Mouse (Mus musculus) heart, postnatal 14 days (tissue): Measurements from ENCODE around the gene Tpra1. TPM values are rescaled to one million over a fixed set of nuclear protein-coding genes. Genes with fewer than 3 reads are reported as not detected.

Source experiments
- DNase-seq, 2 experiments: peaks; one replicate each; pipeline ENCODE4 v3.0.0; 2021 to 2022
- intact Hi-C: fragments of 180-260 bp; cut with DNase I; formaldehyde crosslinking; loops from one replicate; pipeline ENCODE4 v1.15.1; 2025
- total RNA-seq, 2 experiments: library from RNA; stranded (reverse); gene quantifications; 2 replicates each; pipeline ENCODE4 v1.2.3; 2021

The Tpra1 gene
- total RNA-seq, 2 experiments from 2014 or later, result 34.7 to 38.9 TPM

DNA sequence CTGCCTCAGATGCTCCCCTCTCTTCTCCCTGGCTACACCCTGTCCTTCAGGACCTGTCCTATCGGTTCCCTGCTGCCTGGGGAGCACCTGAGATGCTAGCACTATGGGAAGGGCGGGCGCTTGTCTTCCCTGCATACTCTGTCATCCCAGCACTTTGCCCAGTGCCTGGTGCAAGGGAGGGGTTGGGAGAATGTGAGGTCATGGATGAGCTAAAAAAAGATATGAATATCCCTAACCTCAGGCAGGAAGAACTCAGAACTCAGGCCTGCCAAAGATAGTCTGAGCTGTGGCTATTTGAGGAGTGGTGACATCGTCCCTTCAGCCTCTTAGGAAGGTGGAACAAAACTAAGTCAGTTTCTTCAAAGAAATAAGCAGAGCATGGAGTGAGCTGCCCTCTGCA is 39.6 kb downstream of the Tpra1 start:
- intact Hi-C loops, result no loop called here

DNA sequence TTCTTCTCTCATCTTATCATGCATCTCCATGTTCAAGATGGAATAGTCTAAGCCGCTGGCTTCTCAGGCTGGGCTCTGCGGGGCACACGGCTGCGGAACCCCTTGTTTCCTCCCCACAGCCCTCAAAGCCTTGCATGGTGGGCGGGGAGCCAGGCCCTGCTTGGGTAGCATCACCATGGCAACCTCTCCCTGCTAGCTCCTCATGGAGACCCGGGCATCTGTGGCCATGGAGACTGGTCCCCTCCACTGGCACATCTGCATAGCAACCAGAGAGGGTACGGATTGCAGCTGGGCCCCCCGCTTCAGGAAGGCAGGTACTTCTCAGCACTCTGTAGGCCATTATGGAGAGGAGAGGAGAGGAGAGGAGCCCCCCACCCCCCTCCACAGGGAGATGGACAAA is 40.5 kb downstream of the Tpra1 start:
- intact Hi-C loops, result no loop called here

More for the DNA sequence above, 39.6 kb downstream of the Tpra1 start:
- peak in 1 of 2 experiments; percentile 56 for DNase-seq

GRCm38 (mm10) chr6:88943666-88944065 is 41.6 kb downstream of the Tpra1 start:
- intact Hi-C loops, result no loop called here
- DNase-seq, result no peak

More for the DNA sequence above, 40.5 kb downstream of the Tpra1 start:
- no peak for DNase-seq

- intact Hi-C loops, result no loop called here
Measured at GRCm38 (mm10) chr6:88946442-88946841, 44.4 kb downstream of the Tpra1 start.

DNA sequence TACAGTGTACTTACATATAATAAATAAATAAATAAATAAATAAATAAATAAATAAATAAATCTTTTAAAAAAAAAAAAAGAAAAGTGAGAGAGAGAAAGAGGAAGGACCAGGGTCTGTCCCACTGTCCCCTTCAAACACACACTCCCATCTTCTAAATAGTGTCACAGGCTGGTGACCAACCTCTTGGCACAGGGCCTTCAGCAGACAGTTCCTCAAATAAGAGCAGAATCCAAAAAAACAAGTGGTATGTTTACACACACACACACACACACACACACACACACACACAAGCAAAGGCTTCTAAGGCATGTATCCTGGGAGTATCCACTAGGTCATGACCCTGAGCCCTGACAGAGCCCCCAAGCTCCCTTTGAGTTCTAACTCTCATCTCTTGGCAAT is 45.7 kb downstream of the Tpra1 start:
- intact Hi-C loops, result no loop called here
- DNase-seq, result no peak

More at GRCm38 (mm10) chr6:88946442-88946841, 44.4 kb downstream of the Tpra1 start:
- no peak for DNase-seq

DNA sequence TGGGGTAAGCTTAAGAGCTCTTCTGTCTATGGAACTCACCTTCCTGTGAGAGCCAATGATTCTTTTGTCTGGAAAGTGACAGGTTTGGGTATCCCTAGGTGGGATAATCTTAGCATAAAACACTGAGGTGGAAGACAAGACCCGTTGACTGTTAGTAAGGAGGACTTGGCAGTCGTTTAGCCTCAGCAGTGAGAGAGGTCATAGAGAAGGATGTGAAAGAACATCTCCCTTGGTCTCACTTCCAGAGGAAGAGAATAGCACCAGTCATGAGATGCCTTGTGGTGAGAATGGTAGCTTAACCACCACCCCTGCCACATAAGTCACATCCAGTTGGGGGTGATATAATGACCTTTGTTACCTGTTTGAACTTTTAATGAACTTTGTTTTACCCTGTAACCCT is 54.7 kb downstream of the Tpra1 start:
- no peak for DNase-seq
- intact Hi-C loops, result no loop called here

GRCm38 (mm10) chr6:88957313-88957712 is 55.3 kb downstream of the Tpra1 start:
- DNase-seq, result no peak

GRCm38 (mm10) chr6:88957801-88958211 is 55.8 kb downstream of the Tpra1 start:
- DNase-seq, result no peak
- intact Hi-C loops, result no loop called here

More at GRCm38 (mm10) chr6:88957313-88957712, 55.3 kb downstream of the Tpra1 start:
- intact Hi-C loops, result no loop called here

GRCm38 (mm10) chr6:88958305-88958704 is 56.3 kb downstream of the Tpra1 start:
- DNase-seq, result no peak
- intact Hi-C loops, result no loop called here

GRCm38 (mm10) chr6:88959834-88960233 is 57.8 kb downstream of the Tpra1 start:
- DNase-seq, result peak; percentile 60 to 73
- intact Hi-C loops, result no loop called here

GRCm38 (mm10) chr6:88960941-88961340 is 58.9 kb downstream of the Tpra1 start:
- DNase-seq, result no peak
- intact Hi-C loops, result no loop called here

Other genes with a start within 250 kb of the Tpra1 start
- 100 to 1,000 TPM; 173 to 177 TPM for gene Mgll, start 177.8 kb upstream of the Tpra1 start, total RNA-seq
- gene Abtb1, start 60.3 kb upstream of the Tpra1 start, total RNA-seq, result 10 to 100 TPM; 23.4 to 24.3 TPM
- gene Podxl2, start 27.2 kb upstream of the Tpra1 start, total RNA-seq, result 10 to 100 TPM; 26.7 to 27.4 TPM
- 10 to 100 TPM; 11.0 to 15.4 TPM for gene Mcm2, start 3.5 kb upstream of the Tpra1 start, total RNA-seq